Mouse (Mus musculus) heart, postnatal 36 days (tissue): ENCODE data around the gene 5730596B20Rik. TPM values are rescaled to one million over a fixed set of nuclear protein-coding genes. Genes with fewer than 3 reads are reported as not detected.

ENCODE experiments used
- DNase-seq, 2 experiments: peaks; one replicate each; pipeline ENCODE4 v3.0.0; 2021 to 2022
- intact Hi-C: fragments of 180-260 bp; cut with DNase I; formaldehyde crosslinking; loops from one replicate; pipeline ENCODE4 v1.15.1; 2025
- total RNA-seq, 2 experiments: library from RNA; stranded (reverse); gene quantifications; 2 replicates each; pipeline ENCODE4 v1.2.3; 2021

5730596B20Rik gene
- total RNA-seq, 2 experiments from 2014 or later, result 0.08 TPM; not detected in 1

- intact Hi-C loops, result no loop called here
- no peak for DNase-seq
Observed at GRCm38 (mm10) chr6:52161336-52162092, 15.8 kb upstream of the 5730596B20Rik start.

GRCm38 (mm10) chr6:52162093-52162380, 15.3 kb upstream of the 5730596B20Rik start:
- DNase-seq, result no peak
- intact Hi-C loops, result no loop called here

- DNase-seq, result no peak
- intact Hi-C loops, result no loop called here
Observed at GRCm38 (mm10) chr6:52162611-52163365, 14.5 kb upstream of the 5730596B20Rik start.

- no peak for DNase-seq
- intact Hi-C loops, result loop anchor here (2.0 kb wide), 1 partner anchor 77 kb away; no protein-coding TSS in a partner anchor
Observed at GRCm38 (mm10) chr6:52163366-52164031, 13.8 kb upstream of the 5730596B20Rik start.

GRCm38 (mm10) chr6:52164051-52164625, 13.2 kb upstream of the 5730596B20Rik start:
- intact Hi-C loops, result loop anchor here (2.0 kb wide), 1 partner anchor 77 kb away; no protein-coding TSS in a partner anchor
- no peak for DNase-seq

GRCm38 (mm10) chr6:52164626-52165440, 12.5 kb upstream of the 5730596B20Rik start, which contains the start of gene Hoxa2:
Gene Hoxa2, minus strand, starts transcription at chr6:52164831.
- no peak for DNase-seq
- intact Hi-C loops, result loop anchor here (2.0 to 5.0 kb wide), 2 partner anchors 78 to 993 kb away; no protein-coding TSS in a partner anchor

- intact Hi-C loops, result loop anchor here (2.0 to 5.0 kb wide), 2 partner anchors 79 to 993 kb away; no protein-coding TSS in a partner anchor
- no peak for DNase-seq
Observed at GRCm38 (mm10) chr6:52165441-52166370, 11.6 kb upstream of the 5730596B20Rik start.

- intact Hi-C loops, result loop anchor here (5.0 kb wide), 1 partner anchor 994 kb away; no protein-coding TSS in a partner anchor
- no peak for DNase-seq
Observed at GRCm38 (mm10) chr6:52166431-52167077, 10.7 kb upstream of the 5730596B20Rik start.

- intact Hi-C loops, result loop anchor here (5.0 kb wide), 1 partner anchor 995 kb away; no protein-coding TSS in a partner anchor
Observed at GRCm38 (mm10) chr6:52167176-52167575, 10.1 kb upstream of the 5730596B20Rik start.

GRCm38 (mm10) chr6:52167736-52168161, 9.5 kb upstream of the 5730596B20Rik start:
- intact Hi-C loops, result loop anchor here (5.0 kb wide), 1 partner anchor 995 kb away; no protein-coding TSS in a partner anchor
- no peak for DNase-seq

More at GRCm38 (mm10) chr6:52167176-52167575, 10.1 kb upstream of the 5730596B20Rik start:
- no peak for DNase-seq

GRCm38 (mm10) chr6:52168191-52169055, 8.9 kb upstream of the 5730596B20Rik start:
- intact Hi-C loops, result loop anchor here (5.0 kb wide), 1 partner anchor 996 kb away; no protein-coding TSS in a partner anchor
- no peak for DNase-seq

GRCm38 (mm10) chr6:52169499-52170165, 7.7 kb upstream of the 5730596B20Rik start:
- no peak for DNase-seq

GRCm38 (mm10) chr6:52170166-52170897, 7.0 kb upstream of the 5730596B20Rik start:
- intact Hi-C loops, result no loop called here
- DNase-seq, result no peak

More at GRCm38 (mm10) chr6:52169499-52170165, 7.7 kb upstream of the 5730596B20Rik start:
- intact Hi-C loops, result loop anchor here (5.0 kb wide), 1 partner anchor 997 kb away; no protein-coding TSS in a partner anchor

- DNase-seq, result no peak
Observed at GRCm38 (mm10) chr6:52170898-52171223, 6.4 kb upstream of the 5730596B20Rik start.

GRCm38 (mm10) chr6:52171331-52171730, 6.0 kb upstream of the 5730596B20Rik start:
- no peak for DNase-seq
- intact Hi-C loops, result no loop called here

More at GRCm38 (mm10) chr6:52170898-52171223, 6.4 kb upstream of the 5730596B20Rik start:
- intact Hi-C loops, result no loop called here

- intact Hi-C loops, result no loop called here
- no peak for DNase-seq
Observed at GRCm38 (mm10) chr6:52171938-52172337, 5.4 kb upstream of the 5730596B20Rik start.
